Mouse (Mus musculus): ENCODE results near the gene Camta1.

DNA sequence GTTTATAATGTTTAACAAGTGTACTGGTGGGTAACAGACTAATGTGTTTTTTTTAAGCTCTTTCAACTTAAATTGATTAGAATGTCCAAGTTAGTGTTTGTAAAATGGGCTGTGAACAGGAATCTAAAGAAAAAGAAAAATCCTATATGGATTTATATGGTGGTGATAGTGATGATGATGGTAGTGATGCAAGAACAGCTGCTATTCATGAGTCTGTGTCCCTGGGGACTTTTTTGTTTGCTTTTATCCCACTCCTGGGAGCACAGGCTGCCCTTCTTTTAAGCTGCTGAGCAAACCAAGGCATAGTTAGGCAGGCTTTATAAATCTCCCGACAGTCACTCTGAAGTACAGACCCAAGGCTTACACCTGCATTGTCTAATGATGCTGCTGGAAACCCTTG lies 928.2 kb downstream of the Camta1 start:
- no peak for TF ChIP-seq TAL1 (IDR thresholded peaks at IDR 0.05; ENCODE audit: low read length)
- no peak for TF ChIP-seq GATA1 (IDR thresholded peaks at IDR 0.05; ENCODE audit: low read length)
